Mouse (Mus musculus): ENCODE results near the gene Parm1.

DNA sequence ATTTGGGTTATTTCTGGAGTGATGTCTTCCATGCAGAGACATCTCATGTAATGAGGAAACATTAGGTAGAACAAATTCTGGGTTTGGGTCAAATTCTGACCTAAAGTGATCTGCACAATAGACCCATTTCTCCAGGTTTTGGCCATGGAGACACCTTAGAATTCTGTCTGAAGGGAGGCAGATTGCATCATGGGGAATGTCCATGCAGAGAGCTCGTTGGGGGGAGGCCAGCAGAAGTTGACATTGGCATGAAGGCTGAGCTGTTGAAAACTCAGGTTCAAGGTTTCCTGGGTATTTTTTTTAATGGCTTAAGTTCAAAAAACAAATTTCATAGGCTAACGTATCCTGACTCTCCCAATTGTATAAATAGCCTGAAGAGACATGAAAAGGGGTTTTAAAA, 42.3 kb downstream of the Parm1 start:
- TF ChIP-seq GATA1 (IDR thresholded peaks at IDR 0.05; ENCODE audit: low read length), result no peak
- no peak for TF ChIP-seq TAL1 (IDR thresholded peaks at IDR 0.05; ENCODE audit: low read length)

Measured in erythroblast, embryonic 14.5 days (primary cell).